Mouse (Mus musculus): ENCODE data around the gene Cep128. TPM values are rescaled to one million over a fixed set of nuclear protein-coding genes. Genes with fewer than 3 reads are reported as not detected.

Gene Cep128
- total and polyA plus RNA-seq, 2 experiments from 2014 or later = 15.1 to 17.4 TPM

- no peak overlapping the region for H3K27ac ChIP-seq (ENCODE audit: low read depth)
- no peaks in the 10 kb centered on the region for H3K4me1 ChIP-seq (ENCODE audit: control insufficient read depth, insufficient read depth)
- H3K9me3 ChIP-seq (replicated peaks; ENCODE audit: control insufficient read depth, low read length) = no peaks in the 10 kb centered on the region
- no peak for ATAC-seq (ENCODE audit: insufficient read depth, low read depth)
- DNase-seq (ENCODE audit: low spot score) = no peak
- TF ChIP-seq CTCF (IDR thresholded peaks at IDR 0.05; ENCODE audit: low read depth) = no peak
- no peak for TF ChIP-seq EP300 (IDR thresholded peaks at IDR 0.05; ENCODE audit: low read depth)
- H3K36me3 ChIP-seq (replicated peaks; ENCODE audit: control insufficient read depth, insufficient read depth, low read length) = no peaks in the 10 kb centered on the region
- no peak overlapping the region for H3K4me2 ChIP-seq (ENCODE audit: low read depth, low read length)
- H3K9ac ChIP-seq (replicated peaks; ENCODE audit: low read depth, low read length) = no peak overlapping the region
- WGBS = 63% methylated on average over 1 of the region's 1 CpGs
- no peak overlapping the region for H3K4me3 ChIP-seq (ENCODE audit: low read depth, low read length)
- no peaks in the 10 kb centered on the region for H3K27me3 ChIP-seq (ENCODE audit: control insufficient read depth, insufficient read depth, low read length)
Measured at GRCm38 (mm10) chr12:91202496-91202895, 181.7 kb downstream of the Cep128 start.

GRCm38 (mm10) chr12:91189111-91189510 lies 195.1 kb downstream of the Cep128 start:
- no peaks in the 10 kb centered on the region for H3K4me1 ChIP-seq (ENCODE audit: control insufficient read depth, insufficient read depth)
- no peak overlapping the region for H3K27ac ChIP-seq (ENCODE audit: low read depth)
- no peak overlapping the region for H3K9ac ChIP-seq (replicated peaks; ENCODE audit: low read depth, low read length)
- no peak overlapping the region for H3K4me3 ChIP-seq (ENCODE audit: low read depth, low read length)
- no peaks in the 10 kb centered on the region for H3K9me3 ChIP-seq (replicated peaks; ENCODE audit: control insufficient read depth, low read length)
- no peak overlapping the region for H3K4me2 ChIP-seq (ENCODE audit: low read depth, low read length)
- ATAC-seq (ENCODE audit: insufficient read depth, low read depth) = no peak
- no peaks in the 10 kb centered on the region for H3K36me3 ChIP-seq (replicated peaks; ENCODE audit: control insufficient read depth, insufficient read depth, low read length)
- no peaks in the 10 kb centered on the region for H3K27me3 ChIP-seq (ENCODE audit: control insufficient read depth, insufficient read depth, low read length)
- no peak for DNase-seq (ENCODE audit: low spot score)
- TF ChIP-seq EP300 (IDR thresholded peaks at IDR 0.05; ENCODE audit: low read depth) (no peak), CTCF (IDR thresholded peaks at IDR 0.05; ENCODE audit: low read depth) (no peak)
- 75% methylated on average over 4 of the region's 4 CpGs for WGBS

GRCm38 (mm10) chr12:91185564-91185963 lies 198.6 kb downstream of the Cep128 start:
- H3K36me3 ChIP-seq (replicated peaks; ENCODE audit: control insufficient read depth, insufficient read depth, low read length) = no peaks in the 10 kb centered on the region
- H3K4me2 ChIP-seq (ENCODE audit: low read depth, low read length) = no peak overlapping the region
- H3K27ac ChIP-seq (ENCODE audit: low read depth) = no peak overlapping the region
- 58% methylated on average over 5 of the region's 5 CpGs for WGBS
- no peak overlapping the region for H3K4me3 ChIP-seq (ENCODE audit: low read depth, low read length)
- ATAC-seq (ENCODE audit: insufficient read depth, low read depth) = no peak
- no peak overlapping the region for H3K9ac ChIP-seq (replicated peaks; ENCODE audit: low read depth, low read length)
- H3K4me1 ChIP-seq (ENCODE audit: control insufficient read depth, insufficient read depth) = no peaks in the 10 kb centered on the region
- TF ChIP-seq CTCF (IDR thresholded peaks at IDR 0.05; ENCODE audit: low read depth) (no peak), EP300 (IDR thresholded peaks at IDR 0.05; ENCODE audit: low read depth) (no peak)
- no peaks in the 10 kb centered on the region for H3K27me3 ChIP-seq (ENCODE audit: control insufficient read depth, insufficient read depth, low read length)
- H3K9me3 ChIP-seq (replicated peaks; ENCODE audit: control insufficient read depth, low read length) = no peaks in the 10 kb centered on the region
- DNase-seq (ENCODE audit: low spot score) = no peak

- Histone ChIP-seq H3K9me3 (replicated peaks; ENCODE audit: control insufficient read depth, low read length) (no peaks in the 10 kb centered on the region), H3K27ac (ENCODE audit: low read depth) (no peak overlapping the region), H3K36me3 (replicated peaks; ENCODE audit: control insufficient read depth, insufficient read depth, low read length) (no peaks in the 10 kb centered on the region), H3K9ac (replicated peaks; ENCODE audit: low read depth, low read length) (no peak overlapping the region), H3K4me1 (ENCODE audit: control insufficient read depth, insufficient read depth) (no peaks in the 10 kb centered on the region), H3K27me3 (ENCODE audit: control insufficient read depth, insufficient read depth, low read length) (no peaks in the 10 kb centered on the region), H3K4me2 (ENCODE audit: low read depth, low read length) (no peak overlapping the region), H3K4me3 (ENCODE audit: low read depth, low read length) (no peak overlapping the region)
- DNase-seq (ENCODE audit: low spot score) (no peak), ATAC-seq (ENCODE audit: insufficient read depth, low read depth) (no peak)
- WGBS = 100% methylated on average over 1 of the region's 1 CpGs
- no peak for TF ChIP-seq CTCF (IDR thresholded peaks at IDR 0.05; ENCODE audit: low read depth)
- TF ChIP-seq EP300 (IDR thresholded peaks at IDR 0.05; ENCODE audit: low read depth) = no peak
Measured at GRCm38 (mm10) chr12:91184616-91185015, 199.6 kb downstream of the Cep128 start.

- TF ChIP-seq CTCF (IDR thresholded peaks at IDR 0.05; ENCODE audit: low read depth) (no peak), EP300 (IDR thresholded peaks at IDR 0.05; ENCODE audit: low read depth) (no peak)
- 74% methylated on average over 2 of the region's 2 CpGs for WGBS
Measured at GRCm38 (mm10) chr12:91183928-91184327, 200.3 kb downstream of the Cep128 start.

GRCm38 (mm10) chr12:91183304-91183855 lies 200.8 kb downstream of the Cep128 start:
- no peak for ATAC-seq (ENCODE audit: insufficient read depth, low read depth)
- no peaks in the 10 kb centered on the region for H3K4me1 ChIP-seq (ENCODE audit: control insufficient read depth, insufficient read depth)
- H3K4me3 ChIP-seq (ENCODE audit: low read depth, low read length) = no peak overlapping the region
- WGBS = 82% methylated on average over 4 of the region's 4 CpGs
- TF ChIP-seq EP300 (IDR thresholded peaks at IDR 0.05; ENCODE audit: low read depth) (no peak), CTCF (IDR thresholded peaks at IDR 0.05; ENCODE audit: low read depth) (no peak)
- H3K36me3 ChIP-seq (replicated peaks; ENCODE audit: control insufficient read depth, insufficient read depth, low read length) = no peaks in the 10 kb centered on the region
- H3K9ac ChIP-seq (replicated peaks; ENCODE audit: low read depth, low read length) = no peak overlapping the region
- no peaks in the 10 kb centered on the region for H3K9me3 ChIP-seq (replicated peaks; ENCODE audit: control insufficient read depth, low read length)
- H3K4me2 ChIP-seq (ENCODE audit: low read depth, low read length) = no peak overlapping the region
- no peaks in the 10 kb centered on the region for H3K27me3 ChIP-seq (ENCODE audit: control insufficient read depth, insufficient read depth, low read length)
- H3K27ac ChIP-seq (ENCODE audit: low read depth) = no peak overlapping the region
- no peak for DNase-seq (ENCODE audit: low spot score)

More at GRCm38 (mm10) chr12:91183928-91184327, 200.3 kb downstream of the Cep128 start:
- no peaks in the 10 kb centered on the region for H3K36me3 ChIP-seq (replicated peaks; ENCODE audit: control insufficient read depth, insufficient read depth, low read length)
- no peak overlapping the region for H3K4me2 ChIP-seq (ENCODE audit: low read depth, low read length)
- no peak overlapping the region for H3K27ac ChIP-seq (ENCODE audit: low read depth)
- no peaks in the 10 kb centered on the region for H3K9me3 ChIP-seq (replicated peaks; ENCODE audit: control insufficient read depth, low read length)
- H3K4me3 ChIP-seq (ENCODE audit: low read depth, low read length) = no peak overlapping the region
- no peak overlapping the region for H3K9ac ChIP-seq (replicated peaks; ENCODE audit: low read depth, low read length)
- ATAC-seq (ENCODE audit: insufficient read depth, low read depth) = no peak
- no peak for DNase-seq (ENCODE audit: low spot score)
- H3K4me1 ChIP-seq (ENCODE audit: control insufficient read depth, insufficient read depth) = no peaks in the 10 kb centered on the region
- no peaks in the 10 kb centered on the region for H3K27me3 ChIP-seq (ENCODE audit: control insufficient read depth, insufficient read depth, low read length)

Measured in heart, postnatal 0 days (tissue).